Mouse (Mus musculus) stomach, postnatal 0 days (tissue): ENCODE measurements around the gene 4632433K11Rik. TPM values are rescaled to one million over a fixed set of nuclear protein-coding genes. Genes with fewer than 3 reads are reported as not detected.
"Not testable (repeated sequence)": the region's sequence is repeated elsewhere in the genome, so short reads cannot be mapped to it uniquely, and the experiment has no call there.

ENCODE experiments used
- ATAC-seq: fragments of 200-750 bp; cut with Nextera tagmentation; 2 replicates; pipeline ENCODE4 v1.8.0; 2017; ENCODE audit not compliant: low FRiP score, low TSS enrichment
- DNase-seq: peaks from one replicate; pipeline ENCODE4 v3.0.0-alpha.2; 2016; ENCODE audit warnings: low spot score
- H3K27ac ChIP-seq: fragments of 300-500 bp; sonication (generic); replicated peaks from 2 replicates; pipeline ENCODE4 v1.5.1; 2014; ENCODE audit warnings: mild to moderate bottlenecking, control low read depth
- H3K27me3 ChIP-seq: fragments of 300-500 bp; sonication (generic); 2 replicates; pipeline ENCODE4 v1.6.1; 2014; ENCODE audit warnings: low read length; ENCODE audit not compliant: control insufficient read depth, insufficient read depth
- H3K36me3 ChIP-seq: fragments of 300-500 bp; sonication (generic); 2 replicates; pipeline ENCODE4 v1.6.1; 2014; ENCODE audit warnings: low read length, mixed read lengths; ENCODE audit not compliant: control insufficient read depth, insufficient read depth
- H3K4me1 ChIP-seq: fragments of 300-500 bp; sonication (generic); replicated peaks from 2 replicates; pipeline ENCODE4 v1.6.1; 2014; ENCODE audit warnings: antibody characterized with exemption; ENCODE audit not compliant: control insufficient read depth, insufficient read depth
- H3K4me2 ChIP-seq: fragments of 300-500 bp; sonication (generic); replicated peaks from 2 replicates; pipeline ENCODE4 v1.6.1; 2014; ENCODE audit warnings: low read depth, mild to moderate bottlenecking, control low read depth, moderate library complexity
- H3K4me3 ChIP-seq: fragments of 300-500 bp; sonication (generic); 2 replicates; pipeline ENCODE4 v1.5.1; 2014; ENCODE audit warnings: low read depth, low read length, control low read depth
- H3K9ac ChIP-seq: fragments of 300-500 bp; sonication (generic); 2 replicates; pipeline ENCODE4 v1.6.1; 2014; ENCODE audit warnings: mild to moderate bottlenecking, low read length, control low read depth, mixed read lengths
- H3K9me3 ChIP-seq: fragments of 300-500 bp; sonication (generic); 2 replicates; pipeline ENCODE4 v1.6.1; 2016; ENCODE audit warnings: low read length; ENCODE audit not compliant: control insufficient read depth
- CTCF ChIP-seq: IDR thresholded peaks from 2 replicates; pipeline ENCODE4 v1.5.1; 2016; ENCODE audit warnings: antibody characterized with exemption, low read depth, mild to moderate bottlenecking, moderate library complexity
- EP300 ChIP-seq: optimal IDR thresholded peaks from 2 replicates; pipeline ENCODE3; 2016; ENCODE audit warnings: antibody characterized with exemption
- WGBS: fragments of 180-500 bp; shearing (Covaris S2); extraction: QIAGEN DNeasy Blood & Tissue Kit; methylation state at CpG from one replicate; pipeline ENCODE4 v1.1.7; 2014; 5-methylcytosine and 5-hydroxymethylcytosine counted together
- polyA plus RNA-seq: library from polyadenylated mRNA; unstranded; fragments of >200 nt; fragmentation: Nextera tagmentation; extraction: Ambion mirVana; gene quantifications from 2 replicates; pipeline ENCODE4 v1.2.1, GENCODE M21; 2015

Gene 4632433K11Rik
- polyA plus RNA-seq, 1 experiment from 2014 or later = not detected

DNA sequence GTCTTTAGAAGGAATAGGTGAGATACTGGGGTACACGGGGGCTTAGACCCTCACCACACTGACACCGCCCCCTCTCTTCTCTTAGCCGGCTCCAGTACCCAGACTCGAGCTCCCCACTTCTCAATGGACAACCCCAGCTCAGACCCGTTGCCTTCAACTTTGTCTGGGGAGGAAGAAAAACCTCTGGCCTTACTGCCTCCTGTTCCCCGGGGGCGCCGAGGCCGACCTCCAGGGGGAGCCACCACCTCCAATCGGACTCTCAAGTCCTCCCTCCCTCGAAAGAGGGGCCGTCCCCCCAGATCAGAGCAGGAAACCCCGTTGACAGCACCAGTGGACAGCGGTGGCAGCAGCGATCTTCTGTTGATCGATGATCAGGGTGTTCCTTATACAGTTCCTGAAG is 16.6 kb upstream of the 4632433K11Rik start:
- H3K27ac ChIP-seq = no peak overlapping the region
- no peak overlapping the region for H3K9ac ChIP-seq
- no peaks in the 10 kb centered on the region for H3K9me3 ChIP-seq
- ATAC-seq = no peak
- H3K27me3 ChIP-seq = no peaks in the 10 kb centered on the region
- no peak overlapping the region for H3K4me2 ChIP-seq
- H3K4me3 ChIP-seq = no peak overlapping the region
- no peak for TF ChIP-seq EP300
- peak; percentile 39 for TF ChIP-seq CTCF
- peaks cover 3% of the 10 kb centered on the region; the same call in 1 of the 2 replicates for H3K4me1 ChIP-seq
- DNase-seq = no peak
- WGBS = 89% methylated on average over 16 of the region's 16 CpGs
- H3K36me3 ChIP-seq = peaks cover 8% of the 10 kb centered on the region

DNA sequence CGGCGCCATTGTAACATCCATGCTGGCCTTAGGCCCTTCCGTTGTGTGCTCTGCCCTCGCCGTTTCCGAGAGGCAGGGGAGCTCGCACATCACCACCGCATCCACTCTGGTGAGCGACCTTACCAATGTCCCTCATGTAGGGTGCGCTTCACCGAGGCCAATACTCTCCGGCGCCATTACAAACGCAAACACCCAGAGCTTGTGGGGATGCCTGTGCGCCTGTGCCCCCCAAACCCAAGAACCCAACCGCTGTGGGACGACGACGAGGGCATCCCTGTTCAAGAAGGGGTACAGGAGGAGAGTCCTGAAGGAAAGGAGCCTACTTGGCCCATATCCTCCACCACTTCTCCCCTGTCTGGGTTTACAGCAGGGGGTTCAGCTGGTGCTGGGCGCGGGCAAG is 16.0 kb upstream of the 4632433K11Rik start:
- Histone ChIP-seq H3K27me3 (no peaks in the 10 kb centered on the region), H3K27ac (no peak overlapping the region)
- ATAC-seq = no peak

DNA sequence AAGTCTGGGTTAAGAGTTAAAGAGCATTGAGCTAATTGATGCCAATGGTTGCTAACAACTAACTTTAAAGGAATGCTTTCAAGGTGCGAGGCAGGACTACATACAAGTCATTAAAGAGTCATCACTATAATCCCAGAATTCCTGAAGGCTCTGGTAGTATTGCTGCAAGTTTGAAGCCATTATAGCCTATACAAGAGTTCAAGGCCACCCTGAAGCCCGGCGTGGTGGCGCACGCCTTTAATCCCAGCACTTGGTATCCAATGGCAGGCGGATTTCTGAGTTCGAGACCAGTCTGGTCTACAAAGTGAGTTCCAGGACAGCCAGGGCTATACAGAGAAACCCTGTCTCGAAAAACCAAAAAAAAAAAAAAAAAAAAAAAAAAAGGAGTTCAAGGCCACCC is 14.3 kb upstream of the 4632433K11Rik start:
- not testable (repeated sequence) for DNase-seq, H3K27me3 ChIP-seq, H3K9me3 ChIP-seq

More for the DNA sequence above, 16.0 kb upstream of the 4632433K11Rik start:
- Histone ChIP-seq H3K4me2 (no peak overlapping the region), H3K9me3 (no peaks in the 10 kb centered on the region), H3K4me1 (peaks cover 3% of the 10 kb centered on the region; the same call in 1 of the 2 replicates), H3K4me3 (no peak overlapping the region), H3K9ac (no peak overlapping the region), H3K36me3 (peaks cover 2% of the 10 kb centered on the region; the same call in 1 of the 2 replicates)
- no peak for DNase-seq
- WGBS = 97% methylated on average over 21 of the region's 21 CpGs
- TF ChIP-seq EP300 (no peak), CTCF (no peak)

DNA sequence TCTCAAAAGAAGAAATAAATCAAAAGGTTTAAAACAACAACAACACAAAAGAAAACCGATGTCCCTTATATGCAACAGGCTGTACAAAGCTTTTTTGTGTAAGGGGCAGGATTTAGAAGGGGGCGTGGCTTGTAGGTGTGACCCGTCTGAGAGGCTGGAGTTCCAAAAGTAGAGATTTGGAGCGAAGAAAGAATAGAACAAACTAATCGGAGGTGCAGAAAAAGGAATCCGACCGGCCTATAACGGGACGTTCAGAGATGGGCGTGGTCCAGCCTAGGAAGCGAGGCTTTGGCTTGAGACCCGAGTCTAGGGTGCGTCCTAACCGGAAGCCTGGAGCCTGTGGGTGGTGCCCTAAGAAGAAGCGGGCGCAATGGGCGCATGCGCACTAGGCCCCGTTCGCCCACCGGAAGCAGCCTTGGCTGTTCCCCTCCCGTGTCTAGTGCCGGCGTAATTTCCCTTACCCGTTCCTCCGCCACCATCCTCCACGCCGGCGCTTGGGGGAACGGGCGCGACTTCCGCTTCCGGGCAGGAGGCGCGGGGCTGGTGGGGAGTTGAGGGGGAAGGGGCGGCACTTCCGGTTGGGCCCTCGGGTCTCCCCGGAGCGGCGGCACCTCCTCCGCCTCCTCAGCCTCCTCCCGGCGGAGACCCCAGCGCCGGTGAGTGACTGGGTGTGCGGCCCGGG is 13.8 kb upstream of the 4632433K11Rik start, which contains the start of the genes Zfp865 and Ccdc106:
Gene Zfp865 (plus strand): TSS at position 377 of the 682 bp plus-strand sequence.
Gene Ccdc106 (plus strand): TSS at position 554 of the 682 bp plus-strand sequence.
- DNase-seq (peak; percentile 99), ATAC-seq (peak; percentile 91)
- peak within 1 kb of the TSS; percentile 91 for H3K4me3 ChIP-seq
- H3K4me1 ChIP-seq = peaks cover 3% of the 10 kb centered on the region; the same call in 1 of the 2 replicates
- TF ChIP-seq EP300 (no peak), CTCF (peak; percentile 14; the same call in 1 of the 2 replicates)
- H3K9ac ChIP-seq = peak within 1 kb of the TSS; percentile 98
- peak within 1 kb of the TSS; percentile 97 for H3K27ac ChIP-seq
- peak within 1 kb of the TSS; percentile 74 for H3K4me2 ChIP-seq
- no peaks in the 10 kb centered on the region for H3K9me3 ChIP-seq
- no peaks in the 10 kb centered on the region for H3K27me3 ChIP-seq
- under 1% methylated on average over 45 of the region's 49 CpGs for WGBS
- H3K36me3 ChIP-seq = peaks cover 5% of the 10 kb centered on the region

More for the DNA sequence above, 14.3 kb upstream of the 4632433K11Rik start:
- not testable (repeated sequence) for H3K4me1 ChIP-seq, H3K36me3 ChIP-seq, ATAC-seq
- WGBS = 22% methylated on average over 8 of the region's 8 CpGs
- H3K27ac ChIP-seq = peak overlapping the region; percentile 97
- H3K9ac ChIP-seq = peak overlapping the region; percentile 28; the same call in 1 of the 2 replicates
- H3K4me2 ChIP-seq = peak overlapping the region; percentile 74
- peak overlapping the region; percentile 91 for H3K4me3 ChIP-seq

DNA sequence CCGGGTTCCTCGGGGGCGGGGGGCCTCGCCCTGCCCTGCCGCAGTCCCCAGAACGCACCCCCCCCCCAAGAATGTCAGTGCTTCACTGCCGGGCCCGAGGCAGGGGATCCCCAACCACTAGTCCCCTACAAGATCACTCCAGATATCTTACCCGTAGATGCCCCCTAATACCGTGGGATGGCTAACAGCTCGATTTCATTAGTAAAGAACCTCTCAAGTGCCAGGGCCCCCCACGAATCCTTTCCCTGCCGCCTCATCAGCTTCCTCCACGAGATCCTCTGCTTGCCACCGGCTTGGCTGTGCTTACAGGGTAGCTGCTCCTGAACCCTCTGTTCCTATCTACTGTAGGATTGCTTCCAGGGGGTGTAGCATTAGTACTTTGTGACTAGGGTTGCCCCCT is 13.2 kb upstream of the 4632433K11Rik start:
- Histone ChIP-seq H3K27me3 (no peaks in the 10 kb centered on the region), H3K4me3 (peak overlapping the region; percentile 91), H3K4me1 (peaks cover 3% of the 10 kb centered on the region; the same call in 1 of the 2 replicates), H3K9ac (peak overlapping the region; percentile 98), H3K27ac (peak overlapping the region; percentile 97), H3K36me3 (peaks cover 5% of the 10 kb centered on the region), H3K9me3 (no peaks in the 10 kb centered on the region), H3K4me2 (peak overlapping the region; percentile 74)
- no peak for TF ChIP-seq CTCF
- no peak for TF ChIP-seq EP300
- 0% methylated on average over 15 of the region's 15 CpGs for WGBS
- DNase-seq (no peak), ATAC-seq (0 out of 2 replicates have a peak, but pooled peaks have one; percentile 3)

DNA sequence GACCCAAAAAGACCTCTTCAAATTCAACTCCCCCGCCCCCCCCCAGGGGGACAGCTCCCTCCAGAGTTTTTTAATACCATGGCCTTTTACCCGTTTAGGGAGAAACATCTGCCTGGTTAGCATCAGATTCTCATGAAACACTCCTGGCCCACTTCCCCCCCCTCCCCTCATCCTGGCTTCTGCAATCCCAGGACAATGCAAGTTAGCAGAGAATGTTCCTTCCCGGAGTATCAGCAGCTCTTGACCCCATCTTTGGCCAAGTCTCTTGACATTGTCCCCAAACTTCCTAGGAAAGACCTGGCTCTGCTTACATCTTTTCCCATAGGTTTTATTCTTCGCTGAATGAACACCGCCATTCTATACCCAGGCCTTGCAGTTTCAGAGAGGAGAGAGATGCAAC is 12.7 kb upstream of the 4632433K11Rik start:
- Histone ChIP-seq H3K36me3 (peaks cover 5% of the 10 kb centered on the region), H3K27ac (0 out of 2 replicates have a peak overlapping the region, but pooled peaks have one; percentile 13), H3K9me3 (no peaks in the 10 kb centered on the region), H3K9ac (peak overlapping the region; percentile 98), H3K27me3 (no peaks in the 10 kb centered on the region), H3K4me3 (peak overlapping the region; percentile 91), H3K4me1 (no peaks in the 10 kb centered on the region; the same call in 1 of the 2 replicates), H3K4me2 (peak overlapping the region; percentile 74)
- DNase-seq (no peak), ATAC-seq (no peak)
- TF ChIP-seq CTCF (no peak), EP300 (no peak)
- 41% methylated on average over 5 of the region's 5 CpGs for WGBS
